ENCODE assay signal across 15 mouse cellular contexts in genomic region chr3:30060058-30060457, GRCm38 (mm10).
"Had no signal": no experiment of that assay in that cellular context is flagged by ENCODE, and none has a peak within 500 bp of the region (broad histone marks: within the 10 kb centered on the region; RNA-seq: fewer than 3 reads in every experiment).

No protein-coding gene starts in this region.

- H3K4me3 ChIP-seq: neural tube, embryonic 12.5 days; neural tube, embryonic 13.5 days; neural tube, embryonic 15.5 days; stomach, embryonic 15.5 days had no signal

- H3K4me2 ChIP-seq: neural tube, embryonic 12.5 days; neural tube, embryonic 13.5 days; neural tube, embryonic 15.5 days; stomach, embryonic 15.5 days had no signal

- DNase-seq: retina, postnatal 1 day; right cerebral cortex, adult 18-20 months; right cerebral cortex, postnatal 14 days; right cerebral cortex, postnatal 25 days; right cerebral cortex, postnatal 4 days; spleen, adult 18-20 months; thymus, adult 18-20 months; thymus, postnatal 14 days; thymus, postnatal 25 days; thymus, postnatal 36 days; thymus, postnatal 4 days had no signal

- H3K9me3 ChIP-seq: neural tube, embryonic 12.5 days; neural tube, embryonic 13.5 days; neural tube, embryonic 15.5 days; stomach, embryonic 15.5 days had no signal

- H3K36me3 ChIP-seq: neural tube, embryonic 12.5 days; neural tube, embryonic 13.5 days; neural tube, embryonic 15.5 days; stomach, embryonic 15.5 days had no signal

- H3K4me1 ChIP-seq: neural tube, embryonic 12.5 days; neural tube, embryonic 13.5 days; neural tube, embryonic 15.5 days; stomach, embryonic 15.5 days had no signal

- H3K27ac ChIP-seq: neural tube, embryonic 12.5 days; neural tube, embryonic 13.5 days; neural tube, embryonic 15.5 days; stomach, embryonic 15.5 days had no signal

- H3K9ac ChIP-seq: neural tube, embryonic 12.5 days; neural tube, embryonic 13.5 days; neural tube, embryonic 15.5 days; stomach, embryonic 15.5 days had no signal

- H3K27me3 ChIP-seq: neural tube, embryonic 12.5 days; neural tube, embryonic 13.5 days; neural tube, embryonic 15.5 days; stomach, embryonic 15.5 days had no signal
